Mouse (Mus musculus) liver, adult 2 months (tissue): ENCODE measurements around the gene Olfr736. TPM values are rescaled to one million over a fixed set of nuclear protein-coding genes. Genes with fewer than 3 reads are reported as not detected.

Source experiments
- DNase-seq: peaks from one replicate; pipeline ENCODE4 v3.0.0-alpha.2; 2011; ENCODE audit warnings: low read depth, low spot score; ENCODE audit errors: extremely low read depth
- H3K27ac ChIP-seq: fragments of 200-500 bp; replicated peaks from 2 replicates; pipeline ENCODE4 v1.5.1; 2012; ENCODE audit warnings: low read depth, mild to moderate bottlenecking, control low read depth, inconsistent platforms, low read length; ENCODE audit not compliant: insufficient read depth
- H3K27me3 ChIP-seq: fragments of 200-500 bp; 2 replicates; pipeline ENCODE4 v1.6.1; 2012; ENCODE audit warnings: mild to moderate bottlenecking, moderate library complexity, low read length, inconsistent platforms; ENCODE audit not compliant: control insufficient read depth, insufficient read depth
- H3K36me3 ChIP-seq: fragments of 200-500 bp; 2 replicates; pipeline ENCODE4 v1.6.1; 2012; ENCODE audit warnings: low read length, inconsistent platforms; ENCODE audit not compliant: control insufficient read depth, insufficient read depth
- H3K4me1 ChIP-seq: fragments of 200-500 bp; 2 replicates; pipeline ENCODE4 v1.6.1; 2011; ENCODE audit warnings: low read length; ENCODE audit not compliant: control insufficient read depth, insufficient read depth
- H3K4me3 ChIP-seq: fragments of 200-500 bp; 2 replicates; pipeline ENCODE4 v1.5.1; 2011; ENCODE audit warnings: low read depth, mild to moderate bottlenecking, control low read depth, low read length, moderate library complexity; ENCODE audit not compliant: insufficient read depth
- H3K79me2 ChIP-seq: fragments of 200-500 bp; 2 replicates; pipeline ENCODE4 v1.6.1; 2012; ENCODE audit warnings: inconsistent platforms, mild to moderate bottlenecking, low read length, moderate library complexity; ENCODE audit not compliant: control insufficient read depth, insufficient read depth
- H3K9ac ChIP-seq: fragments of 200-500 bp; 2 replicates; pipeline ENCODE4 v1.6.1; 2012; ENCODE audit warnings: low read depth, mild to moderate bottlenecking, control low read depth, inconsistent platforms, low read length
- CTCF ChIP-seq: fragments of 200-500 bp; IDR thresholded peaks from 2 replicates; pipeline ENCODE4 v1.5.1; 2011; ENCODE audit warnings: low read depth, low read length, control low read depth
- POLR2A ChIP-seq: fragments of 200-500 bp; IDR thresholded peaks from 2 replicates; pipeline ENCODE4 v1.6.1; 2011; ENCODE audit warnings: low read length, control low read depth; ENCODE audit not compliant: insufficient read depth; ENCODE audit errors: extremely low read depth
- WGBS: fragments of 180-500 bp; shearing (Covaris S2); methylation state at CpG from one replicate; pipeline ENCODE4 v1.1.7; 2018; 5-methylcytosine and 5-hydroxymethylcytosine counted together
- polyA plus RNA-seq: library from polyadenylated mRNA; depleted of rRNA; stranded (reverse); fragments of >200 nt; gene quantifications from 2 replicates; pipeline ENCODE4 v1.2.3, GENCODE M21; 2012; rRNA removed
- total RNA-seq: library from RNA; depleted of rRNA; stranded (reverse); fragments of >200 nt; gene quantifications from 2 replicates; pipeline ENCODE4 v1.2.3, GENCODE M21; 2014; rRNA removed

Olfr736 gene
- total and polyA plus RNA-seq, 2 experiments = not detected

GRCm38 (mm10) chr14:50363561-50363960, 17.4 kb upstream of the Olfr736 start:
- Histone ChIP-seq H3K9ac (no peak overlapping the region), H3K4me1 (peaks cover 3% of the 10 kb centered on the region; the same call in 1 of the 2 replicates), H3K79me2 (no peaks in the 10 kb centered on the region), H3K4me3 (no peak overlapping the region), H3K36me3 (no peaks in the 10 kb centered on the region), H3K27ac (no peak overlapping the region), H3K27me3 (no peaks in the 10 kb centered on the region)
- WGBS = 15% methylated on average over 2 of the region's 2 CpGs
- no peak for TF ChIP-seq CTCF
- TF ChIP-seq POLR2A = no peak
- DNase-seq = peak; percentile 72

GRCm38 (mm10) chr14:50407268-50407667, 26.3 kb downstream of the Olfr736 start, which contains the start of gene Olfr738:
Olfr738 (plus strand) TSS chr14:50407568.
- Histone ChIP-seq H3K27me3 (no peaks in the 10 kb centered on the region), H3K4me1 (no peaks in the 10 kb centered on the region), H3K27ac (no peak within 1 kb of the TSS), H3K79me2 (no peaks in the 10 kb centered on the region), H3K4me3 (no peak within 1 kb of the TSS), H3K36me3 (no peaks in the 10 kb centered on the region), H3K9ac (no peak within 1 kb of the TSS)
- no peak for TF ChIP-seq CTCF
- no peak for TF ChIP-seq POLR2A
- DNase-seq = no peak
- 79% methylated on average over 1 of the region's 1 CpGs for WGBS

- Histone ChIP-seq H3K4me3 (no peak within 1 kb of the TSS), H3K27ac (no peak within 1 kb of the TSS), H3K36me3 (no peaks in the 10 kb centered on the region), H3K27me3 (no peaks in the 10 kb centered on the region), H3K4me1 (no peaks in the 10 kb centered on the region), H3K9ac (no peak within 1 kb of the TSS), H3K79me2 (no peaks in the 10 kb centered on the region)
- DNase-seq = no peak
- TF ChIP-seq CTCF (no peak), POLR2A (no peak)
- 67% methylated on average over 2 of the region's 2 CpGs for WGBS
These were observed 37.4 kb downstream of the Olfr736 start, which contains the start of gene Olfr739 for GRCm38 (mm10) chr14:50418326-50418725. Olfr739 (plus strand) TSS chr14:50418626.

Other genes starting within 250 kb of the Olfr736 start
- gene Olfr728, start 238.5 kb upstream of the Olfr736 start, total RNA-seq = not detected in 2 replicates
- gene Olfr728, start 238.5 kb upstream of the Olfr736 start, polyA plus RNA-seq = not detected in 2 replicates
- not detected in 2 replicates for gene Olfr729, start 228.3 kb upstream of the Olfr736 start, total RNA-seq
- not detected in 2 replicates for gene Olfr729, start 228.3 kb upstream of the Olfr736 start, polyA plus RNA-seq
- gene Olfr730, start 193.0 kb upstream of the Olfr736 start, total RNA-seq = not detected in 2 replicates
- gene Olfr730, start 193.0 kb upstream of the Olfr736 start, polyA plus RNA-seq = not detected in 2 replicates
- gene Olfr731, start 139.3 kb upstream of the Olfr736 start, total RNA-seq = not detected in 2 replicates
- gene Olfr731, start 139.3 kb upstream of the Olfr736 start, polyA plus RNA-seq = not detected in 2 replicates
- gene Olfr732, start 97.0 kb upstream of the Olfr736 start, total RNA-seq = not detected in 2 replicates
- gene Olfr732, start 97.0 kb upstream of the Olfr736 start, polyA plus RNA-seq = not detected in 2 replicates
- not detected in 2 replicates for gene Olfr733, start 79.6 kb upstream of the Olfr736 start, total RNA-seq
- not detected in 2 replicates for gene Olfr733, start 79.6 kb upstream of the Olfr736 start, polyA plus RNA-seq
- gene Olfr734, start 54.4 kb upstream of the Olfr736 start, total RNA-seq = not detected in 2 replicates
- not detected in 2 replicates for gene Olfr734, start 54.4 kb upstream of the Olfr736 start, polyA plus RNA-seq
- not detected in 2 replicates for gene Olfr735, start 32.3 kb upstream of the Olfr736 start, total RNA-seq
- gene Olfr735, start 32.3 kb upstream of the Olfr736 start, polyA plus RNA-seq = not detected in 2 replicates
- 0.28 and 0.34 TPM in 2 replicates for gene Tlr11, start 23.2 kb upstream of the Olfr736 start, total RNA-seq
- 0.10 and 0.17 TPM in 2 replicates for gene Tlr11, start 23.2 kb upstream of the Olfr736 start, polyA plus RNA-seq
- gene Olfr738, start 26.4 kb downstream of the Olfr736 start, total RNA-seq = not detected in 2 replicates
- not detected in 2 replicates for gene Olfr738, start 26.4 kb downstream of the Olfr736 start, polyA plus RNA-seq
- not detected in 2 replicates for gene Olfr739, start 37.5 kb downstream of the Olfr736 start, total RNA-seq
- not detected in 2 replicates for gene Olfr739, start 37.5 kb downstream of the Olfr736 start, polyA plus RNA-seq
- not detected in 2 replicates for gene Olfr740, start 64.4 kb downstream of the Olfr736 start, total RNA-seq
- not detected in 2 replicates for gene Olfr740, start 64.4 kb downstream of the Olfr736 start, polyA plus RNA-seq
- not detected in 2 replicates for gene Olfr741, start 91.6 kb downstream of the Olfr736 start, total RNA-seq
- not detected in 2 replicates for gene Olfr741, start 91.6 kb downstream of the Olfr736 start, polyA plus RNA-seq
- gene Olfr742, start 122.4 kb downstream of the Olfr736 start, total RNA-seq = not detected in 2 replicates
- not detected in 2 replicates for gene Olfr742, start 122.4 kb downstream of the Olfr736 start, polyA plus RNA-seq
- not detected in 2 replicates for gene Olfr743, start 140.7 kb downstream of the Olfr736 start, total RNA-seq
- not detected in 2 replicates for gene Olfr743, start 140.7 kb downstream of the Olfr736 start, polyA plus RNA-seq
- not detected in 2 replicates for gene Olfr744, start 233.7 kb downstream of the Olfr736 start, total RNA-seq
- not detected in 2 replicates for gene Olfr744, start 233.7 kb downstream of the Olfr736 start, polyA plus RNA-seq